Mouse (Mus musculus) heart, postnatal 0 days (tissue): ENCODE data around the gene Gm3854.

Experiments used
- CTCF ChIP-seq: IDR thresholded peaks from 2 replicates; pipeline ENCODE4 v1.5.1; 2016; ENCODE audit warnings: antibody characterized with exemption, control low read depth, low read depth
- EP300 ChIP-seq: IDR thresholded peaks from 2 replicates; pipeline ENCODE4 v1.6.1; 2016; ENCODE audit warnings: antibody characterized with exemption, low read depth

- TF ChIP-seq EP300 = no peak
- TF ChIP-seq CTCF = no peak
Measured at GRCm38 (mm10) chr7:6383044-6383455, 39.5 kb downstream of the Gm3854 start, which contains the start of gene Zfp28.
